In genomic region chr15:91200833-91201232, GRCm38 (mm10) we compare ENCODE assay signal across 43 mouse cellular contexts. TPM values are rescaled to one million over a fixed set of nuclear protein-coding genes. Genes with fewer than 3 reads are reported as not detected.
"Had no signal": no experiment of that assay in that cellular context is flagged by ENCODE, and none has a peak within 500 bp of the region (broad histone marks: within the 10 kb centered on the region; RNA-seq: fewer than 3 reads in every experiment).

No protein-coding gene starts in this region.

- ATAC-seq: hindbrain, embryonic 16.5 days; hindbrain, postnatal 0 days; inflammation-experienced regulatory T-cells, adult 6 months; intestine, embryonic 15.5 days; intestine, embryonic 16.5 days; intestine, postnatal 0 days had no signal

- H3K9me3 ChIP-seq: heart, embryonic 10.5 days; heart, embryonic 12.5 days; heart, embryonic 13.5 days; heart, embryonic 15.5 days; hindbrain, embryonic 12.5 days; hindbrain, embryonic 13.5 days; hindbrain, embryonic 15.5 days; intestine, embryonic 15.5 days; kidney, embryonic 15.5 days had no signal

- H3K36me3 ChIP-seq: heart, embryonic 10.5 days; heart, embryonic 12.5 days; heart, embryonic 13.5 days; heart, embryonic 15.5 days; hindbrain, embryonic 12.5 days; hindbrain, embryonic 13.5 days; hindbrain, embryonic 15.5 days; intestine, embryonic 15.5 days; kidney, embryonic 15.5 days had no signal

- H3K27me3 ChIP-seq: heart, embryonic 12.5 days; heart, embryonic 13.5 days; heart, embryonic 15.5 days; hindbrain, embryonic 12.5 days; hindbrain, embryonic 13.5 days; hindbrain, embryonic 15.5 days; intestine, embryonic 15.5 days; kidney, embryonic 15.5 days had no signal

- H3K4me1 ChIP-seq: heart, embryonic 10.5 days; heart, embryonic 12.5 days; heart, embryonic 13.5 days; heart, embryonic 15.5 days; hindbrain, embryonic 12.5 days; hindbrain, embryonic 13.5 days; hindbrain, embryonic 15.5 days; intestine, embryonic 15.5 days; kidney, embryonic 15.5 days had no signal

- H3K4me3 ChIP-seq: heart, embryonic 10.5 days; heart, embryonic 12.5 days; heart, embryonic 13.5 days; heart, embryonic 15.5 days; hindbrain, embryonic 12.5 days; hindbrain, embryonic 13.5 days; hindbrain, embryonic 15.5 days; intestine, embryonic 15.5 days; kidney, embryonic 15.5 days; layer of hippocampus, adult 2 months had no signal

- H3K4me2 ChIP-seq: heart, embryonic 11.5 days; heart, embryonic 12.5 days; heart, embryonic 13.5 days; heart, embryonic 15.5 days; hindbrain, embryonic 12.5 days; hindbrain, embryonic 13.5 days; hindbrain, embryonic 14.5 days; hindbrain, embryonic 15.5 days; intestine, embryonic 15.5 days; kidney, embryonic 15.5 days had no signal

- DNase-seq: heart, postnatal 10 days; heart, postnatal 14 days; heart, postnatal 36 days; heart, postnatal 4 days; kidney, adult 11 months; kidney, adult 18-20 months; kidney, adult 2 months; kidney, adult 8-10 months; kidney, adult 9 months; kidney, postnatal 10 days; kidney, postnatal 14 days; kidney, postnatal 25 days; kidney, postnatal 36 days; kidney, postnatal 4 days; layer of hippocampus, adult 9-11 months; layer of hippocampus, postnatal 36 days had no signal

- H3K9ac ChIP-seq: heart, embryonic 12.5 days; heart, embryonic 13.5 days; heart, embryonic 15.5 days; hindbrain, embryonic 12.5 days; hindbrain, embryonic 13.5 days; hindbrain, embryonic 14.5 days; hindbrain, embryonic 15.5 days; intestine, embryonic 15.5 days; kidney, embryonic 15.5 days had no signal

- H3K27ac ChIP-seq: heart, embryonic 10.5 days; heart, embryonic 13.5 days; heart, embryonic 15.5 days; hindbrain, embryonic 12.5 days; hindbrain, embryonic 13.5 days; hindbrain, embryonic 14.5 days; hindbrain, embryonic 15.5 days; hindbrain, postnatal 0 days; intestine, embryonic 15.5 days; kidney, embryonic 15.5 days; kidney, postnatal 0 days; layer of hippocampus, adult 2 months had no signal

RNA-seq across cellular contexts. Expression of gene CN725425, which starts 1.5 kb away (rescaled TPM):
- total RNA-seq: heart, postnatal 10 days; heart, postnatal 4 days; hematopoietic stem cell, adult 5-6 weeks; hindbrain, postnatal 0 days; layer of hippocampus, adult 18-20 months had no signal
- polyA plus RNA-seq: heart, embryonic 11.5 days; heart, embryonic 12.5 days; heart, embryonic 13.5 days; heart, embryonic 14.5 days; heart, embryonic 15.5 days; heart, embryonic 16.5 days; heart, postnatal 0 days; hindbrain, embryonic 11.5 days; hindbrain, embryonic 12.5 days; hindbrain, embryonic 13.5 days; hindbrain, embryonic 14.5 days; hindbrain, embryonic 15.5 days; hindbrain, embryonic 16.5 days; inflammation-experienced regulatory T-cells, adult 6 months; intestine, embryonic 15.5 days; intestine, embryonic 16.5 days; intestine, postnatal 0 days; kidney, adult 2 months; kidney, embryonic 14.5 days; kidney, embryonic 16.5 days; kidney, postnatal 0 days; large intestine, adult 2 months had no signal
